Mouse (Mus musculus) liver, embryonic 14.5 days (tissue): ENCODE measurements around the gene Adamts13.

Source experiments
- CTCF ChIP-seq: IDR thresholded peaks from 2 replicates; pipeline ENCODE4 v1.5.1; 2016; ENCODE audit warnings: antibody characterized with exemption, low read depth, control low read depth
- EP300 ChIP-seq: IDR thresholded peaks from 2 replicates; pipeline ENCODE4 v1.6.1; 2016; ENCODE audit warnings: antibody characterized with exemption, low read depth

DNA sequence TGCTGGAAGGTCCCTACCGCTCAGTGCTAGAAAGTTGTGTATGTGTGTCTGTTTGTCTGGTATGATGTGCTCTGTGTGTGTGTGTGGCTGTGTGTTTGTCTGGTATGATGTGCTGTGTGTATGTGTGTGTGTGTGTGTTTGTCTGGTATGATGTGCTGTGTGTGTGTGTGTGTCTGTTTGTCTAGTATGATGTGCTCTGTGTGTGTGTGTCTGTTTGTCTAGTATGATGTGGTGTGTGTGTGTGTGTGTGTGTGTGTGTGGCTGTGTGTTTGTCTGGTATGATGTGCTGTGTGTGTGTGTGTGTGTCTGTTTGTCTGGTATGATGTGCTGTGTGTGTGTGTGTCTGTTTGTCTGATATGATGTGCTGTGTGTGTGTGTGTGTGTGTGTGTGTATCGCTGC, 46.3 kb downstream of the Adamts13 start:
- TF ChIP-seq EP300, result no peak
- TF ChIP-seq CTCF, result no peak
